Mouse (Mus musculus): ENCODE data around the gene Shld1. TPM values are rescaled to one million over a fixed set of nuclear protein-coding genes. Genes with fewer than 3 reads are reported as not detected.

Gene Shld1
- total and polyA plus RNA-seq, 3 experiments, result 8.0 to 8.8 TPM; not detected in 1

- no peak for DNase-seq (ENCODE audit: low read depth, low spot score)
- no peaks in the 10 kb centered on the region for H3K27me3 ChIP-seq (ENCODE audit: control insufficient read depth in 1 of 2, insufficient read depth in 2 of 2, low read length in 2 of 2)
- no peak for TF ChIP-seq MYB (IDR thresholded peaks at IDR 0.05; ENCODE audit: low read depth, low read length)
- H3K4me3 ChIP-seq (ENCODE audit: control insufficient read depth in 1 of 2, insufficient read depth in 1 of 2, low read depth in 2 of 2, low read length in 2 of 2), result no peak overlapping the region
- no peak overlapping the region for H3K9ac ChIP-seq (ENCODE audit: control insufficient read depth, low read depth, low read length, poor library complexity, severe bottlenecking)
- H3K36me3 ChIP-seq (ENCODE audit: control insufficient read depth in 1 of 2, insufficient read depth in 2 of 2, low read length in 2 of 2), result no peaks in the 10 kb centered on the region
- H3K79me2 ChIP-seq (ENCODE audit: control insufficient read depth, insufficient read depth, low read length, poor library complexity), result no peaks in the 10 kb centered on the region
- H3K9me3 ChIP-seq (replicated peaks; ENCODE audit: insufficient read depth, low read length), result no peaks in the 10 kb centered on the region
- H3K27ac ChIP-seq (ENCODE audit: control insufficient read depth, low read depth, low read length), result no peak overlapping the region
- no peaks in the 10 kb centered on the region for H3K4me1 ChIP-seq (ENCODE audit: control insufficient read depth in 1 of 2, insufficient read depth in 2 of 2, low read length in 2 of 2)
Measured at GRCm38 (mm10) chr2:132641196-132641595, 45.5 kb upstream of the Shld1 start.

- Histone ChIP-seq H3K9ac (ENCODE audit: control insufficient read depth, low read depth, low read length, poor library complexity, severe bottlenecking) (no peak overlapping the region), H3K4me1 (ENCODE audit: control insufficient read depth in 1 of 2, insufficient read depth in 2 of 2, low read length in 2 of 2) (no peaks in the 10 kb centered on the region), H3K36me3 (ENCODE audit: control insufficient read depth in 1 of 2, insufficient read depth in 2 of 2, low read length in 2 of 2) (no peaks in the 10 kb centered on the region), H3K9me3 (replicated peaks; ENCODE audit: insufficient read depth, low read length) (no peaks in the 10 kb centered on the region), H3K79me2 (ENCODE audit: control insufficient read depth, insufficient read depth, low read length, poor library complexity) (no peaks in the 10 kb centered on the region), H3K27me3 (ENCODE audit: control insufficient read depth in 1 of 2, insufficient read depth in 2 of 2, low read length in 2 of 2) (no peaks in the 10 kb centered on the region; a peak in 1 of 4 replicates), H3K27ac (ENCODE audit: control insufficient read depth, low read depth, low read length) (no peak overlapping the region), H3K4me3 (ENCODE audit: control insufficient read depth in 1 of 2, insufficient read depth in 1 of 2, low read depth in 2 of 2, low read length in 2 of 2) (no peak overlapping the region)
- DNase-seq (ENCODE audit: low read depth, low spot score), result peak; percentile 3
- TF ChIP-seq USF2 (IDR thresholded peaks at IDR 0.05; ENCODE audit: borderline replicate concordance in 1 of 2, insufficient read depth in 1 of 2, low read depth in 1 of 2, low read length in 2 of 2), result no peak
- no peak for TF ChIP-seq GABPA (IDR thresholded peaks at IDR 0.05; ENCODE audit: low read depth, low read length)
- TF ChIP-seq MYC (IDR thresholded peaks at IDR 0.05; ENCODE audit: low read depth, low read length), result no peak
- no peak for TF ChIP-seq GATA1 (IDR thresholded peaks at IDR 0.05; ENCODE audit: low read depth, low read length)
- TF ChIP-seq MAX (IDR thresholded peaks at IDR 0.05; ENCODE audit: low read length), result no peak
- no peak for TF ChIP-seq RCOR1 (IDR thresholded peaks at IDR 0.05; ENCODE audit: low read depth, low read length)
- no peak for TF ChIP-seq KAT2A (conservative IDR thresholded peaks at IDR 0.05; ENCODE audit: low read depth, low read length)
- no peak for TF ChIP-seq SIN3A (IDR thresholded peaks at IDR 0.05; ENCODE audit: low read length)
- TF ChIP-seq MAZ (IDR thresholded peaks at IDR 0.05; ENCODE audit: low read depth, low read length), result no peak
- no peak for TF ChIP-seq JUND (IDR thresholded peaks at IDR 0.05; ENCODE audit: low read depth, low read length)
- no peak for TF ChIP-seq NRF1 (IDR thresholded peaks at IDR 0.05; ENCODE audit: insufficient read depth, low read depth, low read length, poor library complexity, severe bottlenecking)
- TF ChIP-seq NELFE (IDR thresholded peaks at IDR 0.05; ENCODE audit: low read depth, low read length), result no peak
- no peak for TF ChIP-seq SMC3 (IDR thresholded peaks at IDR 0.05; ENCODE audit: low read depth, low read length)
- no peak for TF ChIP-seq ELF1 (IDR thresholded peaks at IDR 0.05; ENCODE audit: low read depth, low read length)
- TF ChIP-seq POLR2AphosphoS2 (IDR thresholded peaks at IDR 0.05; ENCODE audit: low read length), result no peak
- TF ChIP-seq BHLHE40 (IDR thresholded peaks at IDR 0.05; ENCODE audit: borderline replicate concordance, low read depth, low read length), result no peak
- TF ChIP-seq ZKSCAN1 (IDR thresholded peaks at IDR 0.05; ENCODE audit: low read depth, low read length), result no peak
Measured at GRCm38 (mm10) chr2:132643161-132643560, 43.6 kb upstream of the Shld1 start.

All from MEL (cell line).